Mouse (Mus musculus) left cerebral cortex, adult 9 months (tissue): Measurements from ENCODE around the gene Hdac7.
"Not testable (repeated sequence)": the region's sequence is repeated elsewhere in the genome, so short reads cannot be mapped to it uniquely, and the experiment has no call there.

Experiments
- DNase-seq, 2 experiments: peaks; one replicate each; pipeline ENCODE4 v3.0.0; 2022; ENCODE audit warnings: low spot score in 2 of 2

Gene Hdac7

DNA sequence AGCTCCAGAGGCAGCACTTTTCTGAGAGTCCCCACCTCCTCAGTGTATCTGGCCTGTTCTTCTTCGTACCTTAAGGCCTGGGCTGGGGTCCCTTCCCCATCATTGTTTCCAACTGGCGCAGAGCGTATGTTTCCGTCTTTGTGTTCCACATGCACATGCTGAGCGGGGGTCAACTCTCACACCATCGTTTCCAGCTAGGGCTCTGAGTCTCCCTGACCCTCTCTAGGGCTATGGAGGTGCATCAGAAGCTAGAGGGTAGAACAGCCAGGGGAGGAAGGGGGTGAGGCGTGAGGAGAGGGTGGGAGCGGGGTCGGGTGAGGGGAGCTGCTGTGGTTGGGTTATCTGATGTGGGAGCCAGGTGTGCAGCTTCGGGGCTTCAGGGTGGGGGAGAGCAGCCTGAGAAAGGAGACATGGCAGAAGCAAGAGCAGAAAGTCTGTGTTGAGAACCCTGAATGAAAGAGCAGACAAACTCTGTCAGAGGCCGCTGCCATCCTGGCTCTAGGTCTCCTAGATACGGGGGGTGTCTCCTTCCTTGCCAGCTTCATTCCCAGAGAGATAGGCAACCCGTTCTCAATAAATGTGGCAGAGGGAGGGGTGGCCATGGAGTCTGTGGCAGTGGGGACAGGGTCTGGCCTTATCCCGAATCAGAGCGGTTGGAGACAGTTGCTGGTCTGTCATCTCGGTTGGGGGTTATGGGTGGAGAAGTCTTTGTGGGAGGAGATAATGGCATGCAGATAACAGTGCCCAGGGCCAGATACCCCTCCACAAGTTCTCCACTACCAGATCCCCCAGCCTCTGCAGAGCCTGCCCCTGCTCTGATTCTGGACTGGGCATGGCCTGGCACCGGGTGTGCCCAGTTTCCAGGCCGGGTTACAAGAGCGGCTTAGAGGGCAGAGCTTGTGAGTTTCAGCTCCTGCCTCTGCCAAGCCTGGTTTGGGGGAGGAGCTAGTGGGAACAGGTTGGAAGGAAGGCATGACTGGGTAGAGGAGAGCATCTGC is at the start of gene Hdac7:
Gene Hdac7, minus strand, starts transcription at position 466 of the 998 bp plus-strand sequence.
- no peak for DNase-seq

DNA sequence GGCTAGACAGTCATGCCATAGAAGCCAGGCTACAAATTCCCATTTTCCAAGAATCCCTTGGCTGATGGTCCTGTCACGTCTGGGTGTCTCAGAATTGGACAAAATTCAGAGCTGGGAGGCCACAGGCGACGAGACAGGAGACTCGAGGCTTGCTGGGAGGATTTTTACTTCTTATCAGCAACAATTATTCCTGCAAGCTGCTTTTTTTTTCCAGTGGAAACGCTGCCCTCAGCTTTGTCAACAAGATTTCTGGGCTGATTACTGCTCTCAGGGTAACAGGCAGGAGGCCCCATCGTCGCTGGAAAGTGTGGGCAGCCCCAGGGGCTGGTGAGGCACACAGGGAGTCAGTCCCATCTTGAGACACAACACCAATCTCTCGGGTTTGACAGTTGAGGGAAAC is 48.2 kb upstream of the Hdac7 start:
- no peak for DNase-seq

DNA sequence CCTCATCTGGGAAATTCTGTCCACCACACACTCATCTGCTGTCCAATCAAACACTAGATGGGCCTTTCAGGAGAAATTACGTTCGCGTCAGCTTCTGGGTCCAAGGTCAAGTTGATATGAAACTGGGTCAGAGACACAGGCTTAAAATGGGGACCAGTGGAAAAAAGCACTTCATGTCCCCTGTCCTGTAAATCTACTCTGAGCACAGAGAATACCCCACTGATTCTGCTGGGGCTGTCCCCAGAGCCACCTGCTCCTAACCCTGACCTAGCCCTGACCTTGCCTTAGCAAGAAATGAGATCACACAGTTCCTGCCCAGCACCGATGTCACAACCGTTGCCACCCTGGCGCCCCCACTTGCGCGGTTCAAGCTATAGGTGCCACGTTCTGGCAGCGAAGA is 46.1 kb upstream of the Hdac7 start:
- no peak for DNase-seq

DNA sequence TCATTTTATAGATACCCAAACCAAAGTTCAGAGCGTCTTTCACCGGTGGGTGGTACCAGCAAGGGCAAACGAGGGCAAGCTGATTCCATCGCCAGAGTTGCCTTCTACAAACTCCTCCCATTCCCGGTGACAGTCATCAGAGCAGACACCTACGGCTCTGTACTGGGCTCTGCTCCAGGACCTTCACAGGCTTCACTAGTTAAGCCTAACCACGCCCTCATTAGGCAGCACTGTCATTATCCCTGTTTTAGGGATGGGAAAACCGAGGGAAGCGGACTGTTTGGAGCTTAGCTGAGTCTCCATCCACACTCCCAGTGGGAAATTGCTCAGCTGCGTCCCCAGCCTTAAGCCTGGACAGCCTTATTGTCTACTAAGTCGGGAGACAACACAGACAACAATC is 45.7 kb upstream of the Hdac7 start:
- no peak for DNase-seq

DNA sequence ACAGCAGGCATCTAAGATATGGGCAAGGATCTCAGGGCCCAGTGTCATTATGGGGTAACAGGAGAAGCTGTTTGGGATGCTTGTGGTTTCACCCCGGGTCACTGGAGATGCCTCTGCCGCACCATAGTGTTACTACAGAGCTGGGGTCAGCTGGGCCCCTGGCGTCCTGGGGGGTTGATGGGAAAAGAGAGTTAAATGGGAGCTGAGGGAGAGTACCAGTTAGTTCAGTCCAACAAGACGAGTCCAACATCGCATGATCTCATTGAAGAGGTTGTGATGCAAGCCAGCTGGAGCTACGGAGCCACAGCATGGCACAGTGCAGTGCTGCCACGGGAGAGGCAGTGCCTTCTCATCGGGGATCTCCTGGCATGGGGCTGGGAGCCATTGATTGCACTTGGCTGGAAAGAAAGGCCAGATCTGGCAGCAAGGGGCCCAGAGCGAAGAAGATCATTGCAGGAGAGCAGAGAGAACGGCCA is 43.3 kb upstream of the Hdac7 start:
- DNase-seq = no peak

DNA sequence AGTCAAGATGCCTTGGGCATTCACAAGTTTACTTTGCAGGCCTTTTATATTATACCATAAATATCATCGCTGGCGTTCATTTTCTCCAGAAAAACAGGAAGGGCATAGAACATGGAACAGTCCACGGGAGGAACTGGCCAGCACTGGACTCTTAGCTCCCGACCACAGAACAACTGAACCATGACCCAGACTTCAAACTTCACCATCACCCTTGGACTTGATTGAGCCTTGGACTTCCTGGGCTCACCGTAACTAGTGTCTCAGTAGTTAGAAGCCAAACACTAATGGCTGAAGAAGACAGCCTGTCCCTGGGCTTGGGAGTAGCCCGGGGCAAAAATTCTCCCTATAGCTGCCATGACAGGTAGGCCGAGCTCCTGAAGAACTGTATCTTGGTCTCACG is 37.1 kb upstream of the Hdac7 start:
- DNase-seq = no peak

DNA sequence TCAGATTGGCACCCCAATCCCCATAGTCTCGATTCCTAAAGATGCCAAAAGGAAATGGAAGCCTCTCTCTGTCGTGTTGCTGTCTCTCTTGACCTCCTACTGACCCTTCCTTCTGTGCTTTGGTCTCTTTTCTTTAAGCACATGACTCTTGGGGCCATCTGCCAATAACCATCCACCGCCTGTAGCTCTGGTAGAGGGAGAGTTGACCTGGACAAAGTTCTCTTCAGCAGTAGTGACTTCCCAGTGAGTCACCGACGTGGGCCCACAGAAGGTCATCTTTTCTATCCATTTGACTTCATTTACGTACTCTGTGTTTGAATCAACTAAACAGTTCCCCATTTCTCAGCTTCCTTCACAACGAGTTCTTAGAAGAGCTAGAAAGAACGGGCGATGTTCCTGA is 36.1 kb upstream of the Hdac7 start:
- DNase-seq = no peak

DNA sequence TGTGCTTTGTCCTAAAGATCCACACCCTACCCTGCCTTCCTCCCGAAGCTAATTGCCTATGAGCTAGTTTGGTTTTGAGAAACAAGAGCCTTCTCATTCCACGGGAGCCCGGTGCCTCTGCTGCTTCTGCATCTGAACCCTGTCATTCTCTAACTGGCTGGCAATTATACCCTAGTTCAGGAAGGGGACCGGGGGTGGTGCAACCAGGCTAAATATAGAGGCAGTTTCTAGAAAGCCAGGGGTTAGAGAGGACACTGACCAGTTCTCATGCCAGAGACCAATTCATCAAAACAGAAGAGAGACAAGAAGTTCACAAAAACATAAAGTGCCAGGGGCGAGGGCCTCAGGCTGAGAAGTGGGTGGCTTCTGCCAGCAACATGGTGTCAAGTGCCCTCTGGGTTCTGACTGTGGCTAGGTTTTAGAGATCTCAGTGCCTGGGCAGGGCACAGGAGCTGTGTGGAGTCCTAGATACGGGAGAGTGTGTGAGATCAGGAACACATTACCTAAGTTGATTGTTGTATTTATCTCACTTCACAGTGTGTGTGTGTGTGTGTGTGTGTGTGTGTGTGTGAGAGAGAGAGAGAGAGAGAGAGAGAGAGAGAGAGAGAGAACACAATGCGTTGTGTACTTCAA is 34.5 kb upstream of the Hdac7 start:
- DNase-seq = no peak

DNA sequence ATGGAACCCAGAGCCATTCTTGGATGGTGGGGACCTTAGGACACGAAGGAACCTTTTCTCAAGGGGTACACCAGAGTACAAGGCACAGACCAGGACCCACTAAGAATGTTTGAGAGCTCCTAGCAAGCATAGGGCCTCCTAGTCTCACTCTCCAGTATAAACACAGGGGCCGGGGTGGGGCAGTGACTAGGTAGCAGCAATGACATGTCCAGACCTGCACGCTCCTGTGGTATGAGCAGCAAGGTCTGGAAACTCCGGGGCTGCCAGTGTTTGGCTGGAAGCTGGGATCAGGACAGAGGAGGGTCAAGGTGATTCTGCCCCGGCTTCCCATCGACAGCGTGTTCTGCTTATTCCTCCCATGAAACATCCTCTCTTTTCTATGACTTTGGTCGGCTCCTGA is 31.5 kb upstream of the Hdac7 start:
- no peak for DNase-seq

DNA sequence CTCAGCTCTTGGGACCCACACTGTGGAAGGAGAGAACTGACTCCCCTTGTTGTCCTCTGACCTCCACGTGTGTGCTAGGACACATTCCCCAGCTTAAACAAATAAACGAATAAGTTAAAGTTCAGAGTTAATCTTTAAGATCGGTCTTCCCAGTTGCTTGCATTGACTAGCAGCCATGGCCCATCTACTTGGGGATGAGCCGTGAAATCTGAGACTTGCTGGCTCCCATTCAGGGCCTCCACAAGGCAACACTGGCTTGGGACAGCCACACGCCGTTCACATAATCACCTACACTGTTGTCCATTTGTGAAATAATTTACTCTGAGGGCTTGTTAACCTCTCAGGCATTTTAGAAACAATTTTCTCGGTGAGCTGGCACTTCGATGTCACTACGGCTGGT is 29.4 kb upstream of the Hdac7 start:
- DNase-seq = no peak

DNA sequence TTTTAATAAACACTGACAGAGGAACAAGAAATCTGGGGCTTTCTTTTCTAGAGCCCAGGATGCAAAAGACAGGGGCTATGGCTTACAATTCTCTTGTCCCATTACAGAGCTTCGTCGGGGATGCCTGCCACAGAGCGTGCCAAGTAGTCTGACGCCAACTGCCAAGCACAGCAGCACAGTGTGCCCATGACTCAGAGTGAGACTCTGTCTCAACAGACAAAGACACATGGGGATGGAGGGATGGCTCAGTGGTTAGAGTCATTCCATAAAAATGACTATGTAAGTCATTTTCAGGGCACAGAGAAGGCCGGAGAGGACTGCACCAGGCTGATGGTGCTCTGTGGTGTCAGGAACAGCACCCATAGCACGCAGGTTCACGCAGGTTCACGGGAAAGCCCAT is 27.9 kb upstream of the Hdac7 start:
- DNase-seq = no peak

DNA sequence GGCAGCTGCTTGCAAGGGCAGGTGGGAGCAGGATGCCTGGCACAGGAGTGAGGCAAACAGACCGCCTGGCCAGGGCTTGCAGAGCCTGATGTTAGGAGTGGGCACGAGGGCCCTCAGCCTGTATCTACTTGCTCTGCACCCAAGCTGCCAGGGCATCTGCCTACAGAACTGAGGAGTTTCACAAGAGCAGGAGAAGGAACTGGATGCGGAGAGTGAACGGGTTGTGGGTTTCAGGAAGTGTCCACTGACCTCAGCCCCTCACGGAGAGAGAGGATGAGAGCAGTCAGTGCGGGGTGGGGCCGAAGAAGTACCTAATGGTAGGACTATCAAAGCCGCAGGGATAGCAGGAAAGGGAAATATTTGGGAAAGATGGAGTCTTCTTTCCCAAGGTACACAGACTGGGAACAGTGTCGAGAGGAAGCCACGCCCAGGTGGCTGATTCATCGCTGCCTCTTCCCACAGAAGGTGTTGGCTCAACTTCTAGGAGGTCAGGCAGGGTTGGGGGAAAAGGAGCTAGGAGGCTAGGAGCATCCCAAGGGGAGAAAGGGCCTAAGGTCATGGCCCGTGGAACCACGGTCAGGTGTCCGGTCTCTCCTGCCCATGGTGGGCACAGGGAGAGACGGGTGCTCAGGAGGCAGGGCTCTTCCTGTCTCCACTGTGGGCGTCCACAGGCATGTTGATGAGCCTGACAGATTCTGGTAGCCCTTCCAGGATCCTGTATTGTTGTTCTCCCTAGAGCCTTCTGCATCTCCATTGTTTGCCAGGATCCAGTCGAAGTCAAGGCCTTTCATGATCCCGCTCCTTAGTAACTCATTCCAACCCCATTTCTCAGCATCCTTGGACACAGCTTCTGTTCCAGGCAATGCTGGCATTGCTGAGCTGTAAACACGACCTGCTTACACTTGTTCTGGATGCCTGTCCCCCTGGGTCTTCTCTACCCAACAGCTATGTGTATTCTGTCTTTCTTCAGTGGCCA is 27.0 kb upstream of the Hdac7 start:
- DNase-seq = no peak

DNA sequence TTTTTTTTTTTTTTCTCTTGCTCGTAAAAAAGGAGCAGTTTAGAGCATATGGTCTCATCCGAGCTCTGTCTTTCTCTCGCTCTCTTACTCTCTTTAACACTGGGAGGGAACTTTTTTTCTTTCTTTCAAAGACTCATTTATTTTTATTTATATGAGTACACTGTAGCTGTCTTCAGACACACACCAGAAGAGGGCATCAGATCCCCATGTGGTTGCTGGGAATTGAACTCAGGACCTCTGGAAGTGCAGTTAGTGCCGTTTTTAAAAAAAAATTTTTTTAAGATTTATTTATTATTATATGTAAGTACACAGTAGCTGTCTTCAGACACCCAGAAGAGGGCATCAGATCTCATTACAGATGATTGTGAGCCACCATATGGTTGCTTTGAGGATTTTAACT is 25.8 kb upstream of the Hdac7 start:
- not testable (repeated sequence) for DNase-seq

DNA sequence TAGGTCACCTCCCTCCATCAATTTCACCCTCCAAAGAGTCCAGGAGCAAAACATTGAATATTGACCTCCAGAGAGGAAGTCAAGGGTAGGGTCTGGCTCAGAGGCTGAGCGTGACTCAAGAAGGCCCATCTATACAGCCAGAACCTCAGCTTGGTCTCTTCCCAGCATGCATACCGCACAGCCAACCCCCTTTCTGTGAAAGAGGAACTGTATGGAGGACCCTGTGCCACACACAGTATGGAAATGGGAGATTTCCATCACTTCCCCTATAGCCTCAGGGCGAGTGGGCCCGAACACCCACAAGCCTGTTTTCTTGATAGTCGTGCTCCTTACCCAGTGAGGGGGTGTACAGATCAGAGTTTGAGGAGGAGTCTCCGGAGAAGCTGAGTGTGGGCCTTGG is 24.7 kb upstream of the Hdac7 start:
- DNase-seq = no peak

DNA sequence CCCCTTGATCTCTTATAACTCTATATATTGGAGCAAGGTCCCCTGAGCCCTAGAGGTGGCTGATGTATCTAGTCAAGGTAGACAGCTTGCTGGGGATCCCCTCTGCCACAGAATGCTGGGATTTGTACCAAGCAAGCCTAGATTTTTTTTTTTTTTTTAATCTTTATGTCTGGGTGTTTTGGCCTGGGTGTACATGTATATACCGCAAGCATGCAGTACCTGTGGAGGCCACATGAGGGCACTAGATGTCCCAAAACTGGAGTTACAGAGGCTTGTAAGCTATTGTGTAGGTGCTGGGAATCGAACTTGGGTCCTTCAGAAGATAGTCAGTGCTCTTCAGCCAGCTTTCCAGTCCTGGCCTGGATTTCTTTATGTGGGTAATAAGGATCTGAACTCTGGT is 21.7 kb upstream of the Hdac7 start:
- DNase-seq = no peak

DNA sequence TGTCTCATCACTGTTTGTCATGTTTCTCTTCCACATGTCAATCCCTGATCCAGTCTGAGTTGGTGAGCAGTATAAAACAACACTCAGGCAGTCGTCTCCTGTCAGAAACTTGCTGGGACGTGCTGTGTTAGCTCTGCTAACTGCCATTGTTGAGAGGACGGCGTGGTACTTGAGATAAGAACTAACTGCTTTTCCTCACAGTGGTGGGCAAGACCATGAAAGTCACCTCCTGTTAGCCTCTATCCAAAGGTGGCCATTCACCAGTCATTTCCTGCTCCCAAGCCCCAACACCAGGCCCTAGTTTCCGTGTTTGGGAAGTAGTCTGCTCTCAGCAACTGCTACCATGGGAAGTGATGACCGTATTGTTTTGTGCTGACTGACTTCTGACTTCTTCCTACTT is 20.9 kb upstream of the Hdac7 start:
- DNase-seq = no peak

DNA sequence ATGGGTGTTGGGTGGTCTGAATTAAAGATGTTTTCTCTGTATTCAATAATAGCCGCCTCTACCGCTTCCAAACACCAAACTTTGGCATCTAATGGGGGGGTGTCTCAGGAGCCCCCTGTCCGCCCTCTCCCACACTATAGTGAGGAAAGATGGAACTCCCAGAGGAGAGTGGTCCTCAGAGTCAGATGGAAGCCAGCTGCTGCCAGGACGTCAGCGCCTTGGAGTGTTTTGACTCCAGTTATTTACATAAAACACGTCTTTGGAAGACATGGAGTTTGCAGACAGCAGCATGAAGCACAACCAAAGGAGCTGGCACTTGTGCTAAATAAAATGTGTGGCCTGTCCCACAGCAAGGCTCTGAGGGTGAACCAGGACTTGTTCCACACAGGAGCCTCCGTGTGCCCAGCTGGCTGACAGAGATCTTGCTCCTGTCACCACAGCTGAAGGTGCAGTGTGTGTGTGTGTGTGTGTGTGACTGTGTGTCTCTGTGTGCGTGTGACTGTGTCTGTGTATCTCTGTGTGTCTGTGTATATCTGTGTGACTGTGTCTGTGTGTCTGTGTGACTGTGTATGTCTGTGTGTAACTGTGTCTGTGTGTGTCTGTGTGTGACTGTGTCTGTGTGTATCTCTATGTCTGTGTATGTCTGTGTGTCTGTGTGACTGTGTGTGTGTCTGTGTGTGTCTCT is 20.2 kb upstream of the Hdac7 start:
- DNase-seq = no peak

DNA sequence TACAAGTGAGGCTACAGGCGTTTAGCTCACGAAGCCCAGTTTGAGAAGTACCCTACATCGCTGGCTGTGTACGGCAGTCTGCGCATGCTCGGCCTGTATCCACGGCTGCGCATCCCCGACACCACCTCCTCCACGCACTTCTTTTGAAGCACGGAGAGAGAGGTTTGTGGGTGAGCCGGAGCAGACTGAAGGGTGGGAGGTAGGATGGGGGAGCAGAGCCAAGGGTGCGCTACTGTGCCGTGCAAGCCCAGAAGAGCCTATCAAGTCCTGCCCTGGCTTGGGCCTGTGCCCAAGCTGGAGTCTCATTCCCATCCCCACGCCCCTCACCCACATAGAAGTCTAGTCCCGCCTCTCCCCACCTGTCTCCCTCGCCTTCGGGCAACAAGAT is 19.2 kb upstream of the Hdac7 start:
- DNase-seq = peak; percentile 47 to 73

DNA sequence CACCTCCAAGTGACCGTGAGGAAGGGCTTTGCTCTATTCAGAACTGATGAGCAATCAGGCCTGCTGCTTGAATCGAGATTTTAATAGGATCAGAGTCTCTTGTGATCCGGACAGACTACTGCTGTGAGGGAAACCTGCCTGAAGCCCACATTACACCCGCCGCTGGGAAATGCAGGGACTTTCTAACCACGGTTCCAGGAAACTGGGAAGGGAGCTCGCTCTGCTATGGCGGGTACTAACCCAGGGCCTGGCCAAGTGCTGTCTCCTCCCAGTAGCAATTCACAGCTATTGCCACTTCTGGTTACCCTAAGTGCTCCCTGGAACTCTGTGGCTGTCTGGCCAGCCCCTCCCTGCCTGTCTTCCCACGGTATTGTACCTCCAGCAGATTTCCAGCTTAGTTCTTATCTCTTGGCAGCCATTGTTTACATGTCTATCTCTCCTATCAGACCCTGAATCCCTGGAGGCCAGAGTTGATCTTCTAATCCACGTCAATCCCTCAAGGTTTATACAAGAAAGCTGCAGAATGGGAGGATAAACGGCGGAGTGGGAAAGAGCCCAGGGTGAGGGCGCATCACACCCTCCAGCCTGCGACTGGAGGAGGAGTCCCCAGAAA is 18.7 kb upstream of the Hdac7 start:
- DNase-seq = no peak

DNA sequence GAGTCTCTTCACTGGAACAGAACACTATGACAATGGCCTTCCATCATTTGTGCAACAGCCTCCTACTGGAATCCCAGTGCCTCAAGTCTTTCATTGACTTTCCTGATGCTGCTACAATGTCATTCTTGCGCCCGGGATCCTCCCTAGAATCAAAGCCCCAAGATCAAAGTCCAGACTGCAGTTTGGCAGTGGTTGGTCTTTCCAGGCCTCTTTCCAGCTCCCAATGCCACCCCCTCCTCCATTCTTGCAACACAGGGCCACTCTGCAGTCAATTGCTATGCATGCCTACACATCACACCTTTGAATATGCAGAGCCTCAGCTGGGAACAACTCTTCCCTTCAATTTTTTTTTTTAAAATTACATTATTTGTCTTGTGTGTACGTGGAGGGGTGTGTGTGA is 16.1 kb upstream of the Hdac7 start:
- DNase-seq = no peak

DNA sequence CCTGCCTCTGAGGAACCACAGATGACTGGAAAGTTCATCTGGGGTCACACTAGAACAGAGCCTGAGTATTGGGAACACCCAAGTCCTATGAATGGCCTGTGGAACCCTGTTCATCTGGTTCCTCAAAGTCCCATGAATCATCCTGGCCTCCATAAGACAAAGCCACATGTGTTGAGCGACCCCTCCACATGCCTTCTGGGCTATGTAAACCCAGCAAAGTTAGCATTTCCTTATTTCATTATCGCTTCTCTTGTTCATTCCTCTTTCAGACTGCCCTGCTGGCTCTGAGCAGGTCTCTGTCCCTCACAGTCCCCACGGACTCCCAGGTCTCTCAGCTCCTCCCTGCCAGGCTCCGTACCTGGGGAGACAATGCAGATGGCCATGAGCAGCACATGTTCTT is 14.1 kb upstream of the Hdac7 start:
- no peak for DNase-seq
